Mouse (Mus musculus) spleen, adult 2 months (tissue): ENCODE measurements around the gene Dusp23.

ENCODE experiments used
- CTCF ChIP-seq: fragments of 200-500 bp; IDR thresholded peaks from 2 replicates; pipeline ENCODE4 v1.5.1; 2011; ENCODE audit warnings: mild to moderate bottlenecking, inconsistent platforms; ENCODE audit not compliant: insufficient read depth, insufficient read length, insufficient replicate concordance; ENCODE audit errors: extremely low read depth
- POLR2A ChIP-seq: fragments of 200-500 bp; IDR thresholded peaks from 2 replicates; pipeline ENCODE4 v1.6.1; 2011; ENCODE audit warnings: low read depth, low read length, inconsistent platforms

DNA sequence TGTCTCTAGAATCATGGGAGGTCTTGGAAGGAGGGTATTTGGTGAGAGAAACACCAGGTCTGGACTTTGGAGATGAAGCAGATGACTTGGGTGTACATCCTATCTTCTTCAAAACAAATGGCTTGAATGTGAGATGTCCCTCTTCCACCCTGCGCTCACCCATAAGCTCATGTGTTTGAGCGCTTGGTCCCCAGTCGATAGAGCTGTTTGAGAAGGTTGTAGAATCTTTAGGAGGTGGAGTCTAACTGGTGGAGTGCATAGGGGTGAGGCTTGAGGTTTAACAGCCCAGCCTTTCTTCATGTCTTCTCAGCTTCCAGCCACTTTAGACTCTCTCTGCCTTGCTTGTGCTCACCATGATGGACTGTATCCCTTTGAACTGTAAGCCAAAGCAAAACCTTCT lies 6.5 kb downstream of the Dusp23 start:
- TF ChIP-seq CTCF = no peak
- TF ChIP-seq POLR2A = no peak
